Mouse (Mus musculus) embryonic facial prominence, embryonic 12.5 days (tissue): ENCODE measurements at regions not wholly inside any gene's neighbourhood (a gene's known extent, or its start where the extent isn't known, plus 50 kb on each side); places are given as distances from the start of the nearest gene placed in this dataset.

Experiments used
- ATAC-seq: fragments of 200-750 bp; cut with Nextera tagmentation; 2 replicates; pipeline ENCODE4 v1.8.0; 2017; ENCODE audit not compliant: insufficient number of reproducible peaks, insufficient read depth, low FRiP score, low TSS enrichment
- H3K27ac ChIP-seq: fragments of 300-500 bp; sonication (generic); 2 replicates; pipeline ENCODE4 v1.5.1; 2016; ENCODE audit warnings: mild to moderate bottlenecking
- H3K27me3 ChIP-seq: fragments of 300-500 bp; sonication (generic); 2 replicates; pipeline ENCODE4 v1.6.1; 2016; ENCODE audit warnings: mild to moderate bottlenecking, moderate library complexity
- H3K36me3 ChIP-seq: fragments of 300-500 bp; sonication (generic); 2 replicates; pipeline ENCODE4 v1.6.1; 2016; ENCODE audit warnings: mild to moderate bottlenecking
- H3K4me1 ChIP-seq: fragments of 300-500 bp; sonication (generic); 2 replicates; pipeline ENCODE4 v1.6.1; 2016
- H3K4me2 ChIP-seq: fragments of 300-500 bp; sonication (generic); replicated peaks from 2 replicates; pipeline ENCODE4 v1.6.1; 2016; ENCODE audit warnings: mild to moderate bottlenecking, moderate library complexity
- H3K4me3 ChIP-seq: fragments of 300-500 bp; sonication (generic); 2 replicates; pipeline ENCODE4 v1.5.1; 2016; ENCODE audit warnings: mild to moderate bottlenecking
- H3K9ac ChIP-seq: fragments of 300-500 bp; sonication (generic); 2 replicates; pipeline ENCODE4 v1.6.1; 2016; ENCODE audit warnings: mild to moderate bottlenecking, moderate library complexity
- H3K9me3 ChIP-seq: fragments of 300-500 bp; sonication (generic); 2 replicates; pipeline ENCODE4 v1.6.1; 2016; ENCODE audit warnings: mild to moderate bottlenecking, moderate library complexity
- whole genome bisulfite sequencing: fragments of 180-500 bp; shearing (Covaris S2); methylation state at CpG from one replicate; pipeline ENCODE4 v1.1.7; 2016; 5-methylcytosine and 5-hydroxymethylcytosine counted together

DNA sequence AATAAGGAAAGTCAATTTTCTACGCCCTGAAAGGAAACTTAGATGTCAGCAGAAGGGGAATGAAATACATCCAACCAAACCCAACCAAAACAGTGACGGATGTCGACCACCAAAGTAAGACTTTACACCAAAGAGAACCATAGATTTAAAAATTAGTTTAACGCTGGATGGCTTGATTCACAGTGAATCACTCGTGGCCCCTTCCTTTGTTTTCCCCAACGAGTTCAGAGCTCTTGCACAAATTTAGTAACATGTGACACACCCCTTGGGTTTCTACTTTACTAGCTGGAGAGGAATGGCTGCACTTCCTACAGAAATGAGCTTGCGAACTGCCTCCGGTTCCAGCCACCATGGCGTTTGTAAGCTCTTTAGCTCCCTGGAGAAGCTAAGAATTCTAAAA lies 74.2 kb downstream of the Tmem30b start:
- H3K4me2 ChIP-seq = no peak overlapping the region
- no peaks in the 10 kb centered on the region for H3K9me3 ChIP-seq
- no peak overlapping the region for H3K9ac ChIP-seq
- no peak for ATAC-seq
- no peak overlapping the region for H3K4me3 ChIP-seq
- 62% methylated on average over 9 of the region's 9 CpGs for WGBS
- peaks cover 19% of the 10 kb centered on the region for H3K4me1 ChIP-seq
- H3K36me3 ChIP-seq = no peaks in the 10 kb centered on the region
- no peaks in the 10 kb centered on the region for H3K27me3 ChIP-seq
- H3K27ac ChIP-seq = peak overlapping the region; percentile 70

- H3K27ac ChIP-seq = no peak overlapping the region
- no peaks in the 10 kb centered on the region for H3K9me3 ChIP-seq
- no peaks in the 10 kb centered on the region for H3K27me3 ChIP-seq
- no peak for ATAC-seq
- no peak overlapping the region for H3K4me3 ChIP-seq
- WGBS = 49% methylated on average over 7 of the region's 7 CpGs
- no peak overlapping the region for H3K4me2 ChIP-seq
- H3K36me3 ChIP-seq = no peaks in the 10 kb centered on the region
- no peak overlapping the region for H3K9ac ChIP-seq
- peaks cover 16% of the 10 kb centered on the region for H3K4me1 ChIP-seq
These were observed 79.7 kb downstream of the Tmem30b start for GRCm38 (mm10) chr12:73466484-73466883.

DNA sequence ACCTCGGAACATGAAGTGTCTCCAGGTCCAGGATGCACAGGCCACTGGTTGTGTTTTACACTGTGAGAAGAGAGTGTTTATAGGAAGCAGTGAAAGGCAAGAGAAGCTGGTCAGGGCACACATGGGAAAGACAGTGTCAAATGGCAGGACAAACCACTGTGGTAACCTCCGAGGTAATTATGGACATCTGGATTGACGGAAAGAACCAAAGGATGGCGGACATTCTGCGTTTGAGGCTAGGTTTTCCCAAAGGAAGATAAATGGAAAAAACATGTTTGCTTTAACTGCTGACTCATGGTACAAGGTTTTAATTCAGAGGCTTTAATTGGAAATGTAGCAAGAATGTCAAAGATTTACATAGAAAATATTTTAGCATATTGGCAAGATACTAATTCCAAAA lies 80.2 kb downstream of the Tmem30b start:
- Histone ChIP-seq H3K36me3 (no peaks in the 10 kb centered on the region), H3K4me3 (no peak overlapping the region), H3K9me3 (no peaks in the 10 kb centered on the region), H3K4me2 (no peak overlapping the region), H3K4me1 (peaks cover 17% of the 10 kb centered on the region), H3K27ac (no peak overlapping the region), H3K27me3 (no peaks in the 10 kb centered on the region), H3K9ac (no peak overlapping the region)
- no peak for ATAC-seq
- WGBS = 26% methylated on average over 5 of the region's 5 CpGs

DNA sequence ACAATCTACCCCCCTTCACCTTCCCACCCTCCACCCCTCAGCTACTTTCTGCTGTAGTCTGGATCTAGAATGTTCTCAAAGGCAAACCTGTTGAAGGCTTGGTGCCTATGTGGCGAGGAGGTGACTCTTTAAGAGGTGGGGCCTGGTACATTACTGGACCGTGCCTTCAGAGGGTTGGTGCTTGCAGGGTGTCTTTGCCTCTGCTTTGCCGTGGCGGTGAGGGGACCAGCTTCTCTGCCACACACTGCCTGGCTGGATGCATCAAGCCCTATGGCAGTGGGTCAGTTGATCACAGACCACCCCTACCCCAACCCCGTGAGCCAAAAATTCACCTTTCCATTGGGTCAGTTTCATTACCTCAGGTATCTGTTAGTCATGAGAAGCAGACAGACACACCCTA lies 81.9 kb downstream of the Tmem30b start:
- Histone ChIP-seq H3K27me3 (no peaks in the 10 kb centered on the region), H3K27ac (no peak overlapping the region), H3K4me2 (no peak overlapping the region), H3K36me3 (no peaks in the 10 kb centered on the region), H3K4me3 (no peak overlapping the region), H3K9me3 (no peaks in the 10 kb centered on the region), H3K4me1 (peaks cover 31% of the 10 kb centered on the region), H3K9ac (no peak overlapping the region)
- no peak for ATAC-seq
- 90% methylated on average over 5 of the region's 5 CpGs for WGBS

DNA sequence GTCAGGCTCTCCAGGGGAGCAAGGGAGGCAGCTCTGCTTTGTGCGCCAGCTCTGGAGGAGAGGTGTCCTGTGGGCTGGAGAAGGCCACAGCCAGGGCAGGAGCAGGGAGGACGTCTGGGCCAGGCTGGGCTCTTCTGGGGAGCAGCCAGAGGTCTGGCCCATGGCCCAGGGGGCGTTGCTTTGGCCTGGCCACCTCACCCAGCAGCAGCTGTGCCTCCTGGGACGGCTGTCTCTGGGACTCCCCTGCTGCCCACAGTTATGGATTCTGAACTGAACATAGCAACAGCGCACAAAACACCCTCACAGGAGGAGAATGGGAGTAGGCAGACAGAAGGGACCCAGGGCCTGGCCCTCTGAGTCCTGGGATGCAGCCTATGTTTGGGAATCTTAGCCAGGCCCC lies 84.1 kb downstream of the Tmem30b start:
- H3K4me1 ChIP-seq = peaks cover 31% of the 10 kb centered on the region
- H3K27ac ChIP-seq = 0 out of 2 replicates have a peak overlapping the region, but pooled peaks have one; percentile 26
- H3K9me3 ChIP-seq = no peaks in the 10 kb centered on the region
- 48% methylated on average over 5 of the region's 5 CpGs for WGBS
- H3K4me2 ChIP-seq = no peak overlapping the region
- no peaks in the 10 kb centered on the region for H3K27me3 ChIP-seq
- no peak; the same call in 1 of the 2 replicates for ATAC-seq
- H3K9ac ChIP-seq = no peak overlapping the region
- H3K4me3 ChIP-seq = no peak overlapping the region
- no peaks in the 10 kb centered on the region for H3K36me3 ChIP-seq

- Histone ChIP-seq H3K4me1 (peaks cover 25% of the 10 kb centered on the region), H3K27ac (peak overlapping the region; percentile 32; the same call in 1 of the 2 replicates), H3K4me2 (no peak overlapping the region), H3K4me3 (no peak overlapping the region), H3K9ac (no peak overlapping the region), H3K27me3 (no peaks in the 10 kb centered on the region), H3K9me3 (no peaks in the 10 kb centered on the region), H3K36me3 (no peaks in the 10 kb centered on the region)
- 9% methylated on average over 2 of the region's 2 CpGs for WGBS
- no peak for ATAC-seq
These were observed 85.9 kb downstream of the Tmem30b start for GRCm38 (mm10) chr12:73460291-73460761.

DNA sequence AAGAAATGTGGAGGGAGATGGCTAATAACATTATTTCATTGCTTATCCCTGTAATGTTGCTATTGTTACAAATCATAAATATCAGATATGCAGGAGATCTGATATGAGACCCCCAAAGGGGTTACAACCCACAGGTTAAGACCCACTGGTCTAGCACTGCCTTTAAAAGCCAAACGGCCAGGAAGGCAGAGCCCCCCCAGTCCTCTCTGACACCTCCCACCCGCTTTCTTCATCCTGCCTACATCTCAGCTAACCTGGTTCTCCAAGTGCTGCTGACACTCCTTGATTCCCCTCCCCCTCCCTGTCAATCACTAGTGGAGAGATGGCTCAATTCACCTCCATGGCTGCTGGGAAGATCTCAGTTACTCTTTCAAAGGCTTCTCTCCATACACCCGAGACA lies 94.9 kb downstream of the Tmem30b start:
- Histone ChIP-seq H3K9ac (no peak overlapping the region), H3K4me1 (peaks cover 25% of the 10 kb centered on the region), H3K4me2 (no peak overlapping the region), H3K27ac (no peak overlapping the region), H3K4me3 (no peak overlapping the region), H3K36me3 (no peaks in the 10 kb centered on the region), H3K9me3 (no peaks in the 10 kb centered on the region), H3K27me3 (no peaks in the 10 kb centered on the region)
- 48% methylated on average over 3 of the region's 3 CpGs for WGBS
- ATAC-seq = no peak

- Histone ChIP-seq H3K36me3 (no peaks in the 10 kb centered on the region), H3K9me3 (no peaks in the 10 kb centered on the region), H3K4me1 (peaks cover 26% of the 10 kb centered on the region), H3K4me3 (no peak overlapping the region), H3K9ac (no peak overlapping the region), H3K27ac (0 out of 2 replicates have a peak overlapping the region, but pooled peaks have one; percentile 13), H3K27me3 (no peaks in the 10 kb centered on the region), H3K4me2 (no peak overlapping the region)
- WGBS = 74% methylated on average over 4 of the region's 4 CpGs
- ATAC-seq = no peak
These were observed 95.7 kb downstream of the Tmem30b start for GRCm38 (mm10) chr12:73450541-73450940.

DNA sequence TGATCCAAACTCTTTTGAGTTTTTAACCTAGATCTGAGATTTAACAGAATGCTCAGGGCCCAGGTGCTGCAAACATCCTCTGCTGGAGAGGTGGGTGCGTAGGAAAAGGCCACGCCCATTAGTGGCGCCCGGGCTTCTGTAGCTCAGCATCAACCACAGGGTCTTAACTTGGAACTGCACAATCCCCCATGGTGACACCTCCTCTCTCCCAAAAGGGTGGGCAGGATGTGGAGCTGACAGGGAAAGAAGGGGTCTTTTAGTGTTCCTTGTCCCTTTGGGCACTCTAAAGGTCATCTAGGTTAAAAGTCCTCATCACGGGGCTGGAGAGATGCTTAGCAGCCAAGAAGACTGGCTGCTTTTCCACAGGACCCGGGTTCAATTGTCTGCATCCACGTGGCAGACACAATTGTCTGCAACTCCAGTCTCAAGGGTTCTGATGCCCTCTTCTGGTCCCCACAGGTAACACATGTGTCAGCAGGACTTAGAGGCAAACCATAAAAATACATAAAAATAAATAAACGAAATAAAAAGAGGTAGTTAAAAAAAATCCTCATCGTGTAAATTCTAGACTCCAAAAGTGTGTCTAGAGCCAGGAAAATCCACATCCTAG lies 96.2 kb downstream of the Tmem30b start:
- H3K9me3 ChIP-seq = no peaks in the 10 kb centered on the region
- no peak overlapping the region for H3K27ac ChIP-seq
- 51% methylated on average over 9 of the region's 9 CpGs for WGBS
- H3K4me2 ChIP-seq = no peak overlapping the region
- H3K4me1 ChIP-seq = peaks cover 31% of the 10 kb centered on the region
- ATAC-seq = no peak
- no peak overlapping the region for H3K9ac ChIP-seq
- no peak overlapping the region for H3K4me3 ChIP-seq
- H3K27me3 ChIP-seq = no peaks in the 10 kb centered on the region
- no peaks in the 10 kb centered on the region for H3K36me3 ChIP-seq

GRCm38 (mm10) chr12:73449069-73449468 lies 97.1 kb downstream of the Tmem30b start:
- Histone ChIP-seq H3K9ac (no peak overlapping the region), H3K27ac (0 out of 2 replicates have a peak overlapping the region, but pooled peaks have one; percentile 48), H3K4me1 (peaks cover 36% of the 10 kb centered on the region), H3K27me3 (no peaks in the 10 kb centered on the region), H3K36me3 (no peaks in the 10 kb centered on the region), H3K4me3 (no peak overlapping the region), H3K9me3 (no peaks in the 10 kb centered on the region), H3K4me2 (no peak overlapping the region; the same call in 1 of the 2 replicates)
- WGBS = 43% methylated on average over 9 of the region's 9 CpGs
- no peak; the same call in 1 of the 2 replicates for ATAC-seq

GRCm38 (mm10) chr12:73448388-73448965 lies 97.7 kb downstream of the Tmem30b start:
- H3K9me3 ChIP-seq = no peaks in the 10 kb centered on the region
- H3K4me3 ChIP-seq = no peak overlapping the region
- peak overlapping the region; percentile 47; the same call in 1 of the 2 replicates for H3K27ac ChIP-seq
- no peak for ATAC-seq
- no peaks in the 10 kb centered on the region for H3K36me3 ChIP-seq
- no peak overlapping the region for H3K9ac ChIP-seq
- no peak overlapping the region; the same call in 1 of the 2 replicates for H3K4me2 ChIP-seq
- 47% methylated on average over 10 of the region's 10 CpGs for WGBS
- no peaks in the 10 kb centered on the region for H3K27me3 ChIP-seq
- H3K4me1 ChIP-seq = peaks cover 36% of the 10 kb centered on the region

GRCm38 (mm10) chr12:73447172-73447571 lies 99.0 kb downstream of the Tmem30b start:
- no peak for ATAC-seq
- Histone ChIP-seq H3K36me3 (no peaks in the 10 kb centered on the region), H3K4me3 (no peak overlapping the region), H3K9ac (no peak overlapping the region), H3K4me1 (peaks cover 32% of the 10 kb centered on the region), H3K27me3 (no peaks in the 10 kb centered on the region), H3K4me2 (no peak overlapping the region), H3K27ac (no peak overlapping the region), H3K9me3 (no peaks in the 10 kb centered on the region)
- 88% methylated on average over 6 of the region's 6 CpGs for WGBS
